Mouse (Mus musculus): ENCODE results near the gene Rprd2.
A peak's percentile ranks its signal among the peaks of the same experiment; 100 is the strongest.
"Not testable (repeated sequence)": the region's sequence is repeated elsewhere in the genome, so short reads cannot be mapped to it uniquely, and the experiment has no call there.

Gene Rprd2

GRCm38 (mm10) chr3:95818571-95819288, at the start of gene Rprd2:
Gene Rprd2 (minus strand): TSS chr3:95818863.
- DNase-seq (ENCODE audit: low spot score): peak; percentile 70

GRCm38 (mm10) chr3:95867408-95867807, 48.7 kb upstream of the Rprd2 start:
- DNase-seq (ENCODE audit: low spot score): no peak

GRCm38 (mm10) chr3:95866071-95866470, 47.4 kb upstream of the Rprd2 start:
- no peak for DNase-seq (ENCODE audit: low spot score)

- DNase-seq (ENCODE audit: low spot score): no peak
Observed at GRCm38 (mm10) chr3:95865571-95865970, 46.9 kb upstream of the Rprd2 start.

GRCm38 (mm10) chr3:95865050-95865449, 46.4 kb upstream of the Rprd2 start:
- no peak for DNase-seq (ENCODE audit: low spot score)

- DNase-seq (ENCODE audit: low spot score): no peak
Observed at GRCm38 (mm10) chr3:95863578-95863977, 44.9 kb upstream of the Rprd2 start.

GRCm38 (mm10) chr3:95861796-95862195, 43.1 kb upstream of the Rprd2 start:
- peak; percentile 53 for DNase-seq (ENCODE audit: low spot score)

- DNase-seq (ENCODE audit: low spot score): no peak
Observed at GRCm38 (mm10) chr3:95861216-95861615, 42.6 kb upstream of the Rprd2 start.

GRCm38 (mm10) chr3:95860323-95860722, 41.7 kb upstream of the Rprd2 start:
- no peak for DNase-seq (ENCODE audit: low spot score)

- not testable (repeated sequence) for DNase-seq (ENCODE audit: low spot score)
Observed at GRCm38 (mm10) chr3:95858278-95858677, 39.6 kb upstream of the Rprd2 start.

GRCm38 (mm10) chr3:95857050-95857449, 38.4 kb upstream of the Rprd2 start:
- not testable (repeated sequence) for DNase-seq (ENCODE audit: low spot score)

GRCm38 (mm10) chr3:95856115-95856514, 37.5 kb upstream of the Rprd2 start:
- DNase-seq (ENCODE audit: low spot score): no peak

- DNase-seq (ENCODE audit: low spot score): peak; percentile 90
Observed at GRCm38 (mm10) chr3:95855502-95856089, 36.9 kb upstream of the Rprd2 start, which contains the start of gene Prpf3. Gene Prpf3 (minus strand): TSS chr3:95855885.

- DNase-seq (ENCODE audit: low spot score): no peak
Observed at GRCm38 (mm10) chr3:95851317-95851716, 32.7 kb upstream of the Rprd2 start.

- DNase-seq (ENCODE audit: low spot score): no peak
Observed at GRCm38 (mm10) chr3:95850611-95851010, 31.9 kb upstream of the Rprd2 start.

GRCm38 (mm10) chr3:95842503-95843214, 24.0 kb upstream of the Rprd2 start:
- no peak for DNase-seq (ENCODE audit: low spot score)

- no peak for DNase-seq (ENCODE audit: low spot score)
Observed at GRCm38 (mm10) chr3:95839250-95839649, 20.6 kb upstream of the Rprd2 start.

- no peak for DNase-seq (ENCODE audit: low spot score)
Observed at GRCm38 (mm10) chr3:95829053-95829452, 10.4 kb upstream of the Rprd2 start.

- no peak for DNase-seq (ENCODE audit: low spot score)
Observed at GRCm38 (mm10) chr3:95826275-95826674, 7.6 kb upstream of the Rprd2 start.

GRCm38 (mm10) chr3:95820046-95821010, 1.7 kb upstream of the Rprd2 start:
- DNase-seq (ENCODE audit: low spot score): peak; percentile 6

- peak; percentile 99 for DNase-seq (ENCODE audit: low spot score)
Observed at GRCm38 (mm10) chr3:95819351-95819985, 805 bp upstream of the Rprd2 start.
